Mouse (Mus musculus): Measurements from ENCODE around the gene Olah. TPM values are rescaled to one million over a fixed set of nuclear protein-coding genes. Genes with fewer than 3 reads are reported as not detected.

Olah gene
- polyA plus RNA-seq, 1 experiment, result 0.68 TPM

- no peak overlapping the region for H3K27ac ChIP-seq (ENCODE audit: control insufficient read depth, insufficient read depth, low read depth, low read length)
- TF ChIP-seq CTCF (IDR thresholded peaks at IDR 0.05; ENCODE audit: control insufficient read depth, insufficient read depth, insufficient replicate concordance, low read depth, low read length) (no peak), POLR2A (IDR thresholded peaks at IDR 0.05; ENCODE audit: control insufficient read depth, low read depth, low read length) (no peak)
- H3K27me3 ChIP-seq (ENCODE audit: control insufficient read depth, insufficient read depth, low read length), result no peaks in the 10 kb centered on the region
- no peaks in the 10 kb centered on the region for H3K4me1 ChIP-seq (ENCODE audit: control insufficient read depth, insufficient read depth, low read length)
- no peaks in the 10 kb centered on the region for H3K36me3 ChIP-seq (ENCODE audit: control insufficient read depth, insufficient read depth, low read length)
- H3K4me3 ChIP-seq (ENCODE audit: control insufficient read depth, low read depth, low read length), result no peak overlapping the region
These were observed 41.2 kb downstream of the Olah start for GRCm38 (mm10) chr2:3355793-3356192.

DNA sequence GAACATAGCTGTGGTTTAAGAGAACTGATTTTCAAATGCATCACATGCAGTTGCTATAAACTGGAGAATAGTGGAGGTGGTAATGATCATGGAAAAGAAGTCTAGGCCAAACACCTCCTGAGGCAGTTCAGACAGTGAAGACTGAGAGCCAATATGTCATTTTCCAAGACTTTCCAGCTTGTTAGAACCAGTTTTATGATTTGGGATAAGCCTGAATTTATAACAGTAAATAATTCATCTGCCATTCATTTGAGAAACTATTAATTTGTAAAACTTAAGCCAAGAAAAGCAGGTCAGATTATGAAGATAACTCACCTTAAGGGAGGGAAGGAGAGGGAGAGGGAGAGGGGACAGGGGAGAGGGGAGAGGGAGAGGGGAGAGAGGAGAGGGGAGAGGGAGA, 43.9 kb downstream of the Olah start:
- Histone ChIP-seq H3K27me3 (ENCODE audit: control insufficient read depth, insufficient read depth, low read length) (no peaks in the 10 kb centered on the region), H3K4me3 (ENCODE audit: control insufficient read depth, low read depth, low read length) (no peak overlapping the region), H3K36me3 (ENCODE audit: control insufficient read depth, insufficient read depth, low read length) (no peaks in the 10 kb centered on the region), H3K4me1 (ENCODE audit: control insufficient read depth, insufficient read depth, low read length) (no peaks in the 10 kb centered on the region), H3K27ac (ENCODE audit: control insufficient read depth, insufficient read depth, low read depth, low read length) (no peak overlapping the region)
- TF ChIP-seq CTCF (IDR thresholded peaks at IDR 0.05; ENCODE audit: control insufficient read depth, insufficient read depth, insufficient replicate concordance, low read depth, low read length) (no peak), POLR2A (IDR thresholded peaks at IDR 0.05; ENCODE audit: control insufficient read depth, low read depth, low read length) (no peak)

DNA sequence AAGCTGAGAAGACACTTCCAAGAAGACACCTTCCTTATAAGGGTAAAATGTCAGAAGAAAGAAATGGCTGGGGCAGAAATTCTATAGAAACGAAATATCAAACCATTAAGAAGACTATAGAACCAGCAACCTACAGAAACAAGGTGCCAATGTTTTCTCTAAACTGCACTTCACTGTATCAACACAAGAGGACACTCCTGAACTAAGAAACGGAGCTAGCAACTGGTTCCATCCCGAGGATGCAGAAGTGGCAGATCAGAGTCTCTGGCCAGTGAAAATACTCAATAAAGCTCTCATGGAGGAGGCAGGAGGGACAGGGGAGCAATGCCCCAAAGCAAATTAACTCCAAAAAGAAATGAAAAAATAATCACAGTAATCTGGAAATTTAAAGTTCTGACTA, 48.1 kb downstream of the Olah start:
- TF ChIP-seq CTCF (IDR thresholded peaks at IDR 0.05; ENCODE audit: control insufficient read depth, insufficient read depth, insufficient replicate concordance, low read depth, low read length), result no peak; the same call in 1 of the 2 replicates
- TF ChIP-seq POLR2A (IDR thresholded peaks at IDR 0.05; ENCODE audit: control insufficient read depth, low read depth, low read length), result no peak
- no peaks in the 10 kb centered on the region for H3K4me1 ChIP-seq (ENCODE audit: control insufficient read depth, insufficient read depth, low read length)
- H3K27ac ChIP-seq (ENCODE audit: control insufficient read depth, insufficient read depth, low read depth, low read length), result no peak overlapping the region
- H3K4me3 ChIP-seq (ENCODE audit: control insufficient read depth, low read depth, low read length), result no peak overlapping the region
- H3K36me3 ChIP-seq (ENCODE audit: control insufficient read depth, insufficient read depth, low read length), result no peaks in the 10 kb centered on the region
- H3K27me3 ChIP-seq (ENCODE audit: control insufficient read depth, insufficient read depth, low read length), result no peaks in the 10 kb centered on the region

GRCm38 (mm10) chr2:3348422-3348821, 48.6 kb downstream of the Olah start:
- no peak overlapping the region for H3K27ac ChIP-seq (ENCODE audit: control insufficient read depth, insufficient read depth, low read depth, low read length)
- no peaks in the 10 kb centered on the region for H3K4me1 ChIP-seq (ENCODE audit: control insufficient read depth, insufficient read depth, low read length)
- TF ChIP-seq POLR2A (IDR thresholded peaks at IDR 0.05; ENCODE audit: control insufficient read depth, low read depth, low read length), result no peak
- TF ChIP-seq CTCF (IDR thresholded peaks at IDR 0.05; ENCODE audit: control insufficient read depth, insufficient read depth, insufficient replicate concordance, low read depth, low read length), result no peak
- no peaks in the 10 kb centered on the region for H3K27me3 ChIP-seq (ENCODE audit: control insufficient read depth, insufficient read depth, low read length)
- no peaks in the 10 kb centered on the region for H3K36me3 ChIP-seq (ENCODE audit: control insufficient read depth, insufficient read depth, low read length)
- no peak overlapping the region for H3K4me3 ChIP-seq (ENCODE audit: control insufficient read depth, low read depth, low read length)

DNA sequence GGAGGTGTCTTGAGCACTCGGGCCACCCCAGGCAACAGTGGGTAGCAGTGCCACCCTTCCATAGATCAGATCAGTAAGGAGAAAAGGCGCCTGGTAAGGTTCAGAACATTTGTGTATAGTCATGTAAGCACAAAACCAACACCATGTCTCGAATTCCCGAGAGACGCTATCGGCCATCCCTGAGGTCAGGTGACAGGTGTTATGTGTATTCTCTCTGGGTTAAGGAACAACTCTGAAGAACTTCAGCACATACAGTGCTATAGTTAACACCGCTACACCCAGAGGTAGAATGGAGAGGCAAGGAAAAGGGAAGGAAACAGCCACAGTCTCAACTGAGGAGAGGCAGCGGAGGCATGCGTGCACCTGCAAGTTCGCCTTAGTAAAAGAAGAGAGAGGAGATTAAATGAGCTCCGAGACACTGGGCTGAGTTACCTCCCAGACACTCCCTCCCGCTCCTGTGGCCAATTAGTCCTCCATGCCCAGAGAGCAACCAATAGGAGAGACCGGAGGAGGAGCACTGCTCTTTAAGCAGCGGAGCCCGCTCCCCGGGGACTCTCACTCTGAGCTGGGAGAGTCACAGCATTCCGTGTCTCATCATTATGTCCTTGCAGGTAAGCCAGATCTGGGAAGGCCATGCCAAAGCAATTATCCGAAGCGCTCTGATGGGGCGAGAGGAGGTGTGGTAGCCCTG, 61.3 kb downstream of the Olah start, which contains the start of gene Acbd7:
Acbd7 (plus strand) TSS at position 558 of the 691 bp plus-strand sequence.
- Histone ChIP-seq H3K27me3 (ENCODE audit: control insufficient read depth, insufficient read depth, low read length) (no peaks in the 10 kb centered on the region), H3K27ac (ENCODE audit: control insufficient read depth, insufficient read depth, low read depth, low read length) (no peak within 1 kb of the TSS), H3K4me1 (ENCODE audit: control insufficient read depth, insufficient read depth, low read length) (no peaks in the 10 kb centered on the region; the same call in none of the 2 replicates), H3K36me3 (ENCODE audit: control insufficient read depth, insufficient read depth, low read length) (no peaks in the 10 kb centered on the region), H3K4me3 (ENCODE audit: control insufficient read depth, low read depth, low read length) (peak within 1 kb of the TSS; percentile 41)
- TF ChIP-seq POLR2A (IDR thresholded peaks at IDR 0.05; ENCODE audit: control insufficient read depth, low read depth, low read length) (no peak), CTCF (IDR thresholded peaks at IDR 0.05; ENCODE audit: control insufficient read depth, insufficient read depth, insufficient replicate concordance, low read depth, low read length) (no peak)

DNA sequence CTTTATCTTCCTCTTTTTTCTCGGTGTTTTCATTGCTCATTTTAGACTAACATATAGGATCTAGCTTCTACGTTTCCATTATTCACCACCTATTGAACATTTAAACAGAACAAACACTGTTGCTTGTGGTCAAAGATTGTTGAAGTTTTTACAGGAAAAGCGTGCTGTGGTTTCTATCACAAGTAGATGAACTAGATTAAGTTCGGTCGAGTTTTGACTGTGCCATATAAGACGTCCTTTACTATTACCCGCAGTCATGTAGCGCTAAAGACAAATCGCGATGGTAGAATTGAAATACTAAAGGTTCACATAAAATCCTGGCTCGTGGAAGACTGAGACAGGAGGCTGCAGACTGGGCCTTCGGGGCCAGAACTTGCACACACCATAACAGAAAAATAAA, 63.2 kb downstream of the Olah start:
- Histone ChIP-seq H3K36me3 (ENCODE audit: control insufficient read depth, insufficient read depth, low read length) (peaks cover 2% of the 10 kb centered on the region; the same call in 1 of the 2 replicates), H3K4me1 (ENCODE audit: control insufficient read depth, insufficient read depth, low read length) (no peaks in the 10 kb centered on the region; the same call in 1 of the 2 replicates), H3K27me3 (ENCODE audit: control insufficient read depth, insufficient read depth, low read length) (no peaks in the 10 kb centered on the region), H3K27ac (ENCODE audit: control insufficient read depth, insufficient read depth, low read depth, low read length) (no peak overlapping the region), H3K4me3 (ENCODE audit: control insufficient read depth, low read depth, low read length) (no peak overlapping the region)
- TF ChIP-seq POLR2A (IDR thresholded peaks at IDR 0.05; ENCODE audit: control insufficient read depth, low read depth, low read length), result no peak
- no peak for TF ChIP-seq CTCF (IDR thresholded peaks at IDR 0.05; ENCODE audit: control insufficient read depth, insufficient read depth, insufficient replicate concordance, low read depth, low read length)

DNA sequence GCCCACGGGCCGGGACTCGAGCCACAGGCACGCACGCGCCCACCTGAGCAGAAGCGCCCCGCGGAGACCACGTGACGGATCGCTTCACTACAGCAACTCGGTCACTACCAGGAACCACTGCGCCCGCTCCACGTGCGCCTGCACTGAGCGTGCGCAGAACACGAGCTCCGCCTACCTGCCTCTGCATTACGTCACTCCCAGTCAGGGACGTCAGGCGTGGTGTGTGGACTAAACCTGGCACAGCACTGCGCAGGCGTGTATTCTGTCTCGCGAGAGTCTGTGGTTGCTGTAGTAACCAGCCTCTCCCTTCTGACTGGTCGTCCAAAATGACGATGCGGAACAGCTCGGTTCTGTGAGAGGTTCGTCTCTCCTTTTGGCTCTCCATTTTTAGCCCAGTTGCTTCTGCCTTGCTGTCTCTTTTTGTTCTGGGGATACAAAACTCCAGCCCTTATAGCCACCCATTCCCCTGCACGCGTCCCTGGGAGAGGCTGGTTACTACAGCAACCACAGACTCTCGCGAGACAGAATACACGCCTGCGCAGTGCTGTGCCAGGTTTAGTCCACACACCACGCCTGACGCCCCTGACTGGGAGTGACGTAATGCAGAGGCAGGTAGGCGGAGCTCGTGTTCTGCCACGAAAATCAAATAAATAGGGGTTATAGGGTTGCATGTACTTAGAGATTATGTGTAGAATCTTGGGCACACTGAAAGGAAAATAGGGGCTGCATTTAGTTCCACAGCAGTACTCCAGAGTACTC, 64.3 kb downstream of the Olah start, which contains the start of gene Rpp38:
Rpp38 (minus strand) TSS at position 160 of the 759 bp plus-strand sequence.
- Histone ChIP-seq H3K4me1 (ENCODE audit: control insufficient read depth, insufficient read depth, low read length) (no peaks in the 10 kb centered on the region; the same call in 1 of the 2 replicates), H3K4me3 (ENCODE audit: control insufficient read depth, low read depth, low read length) (peak within 1 kb of the TSS; percentile 88), H3K27me3 (ENCODE audit: control insufficient read depth, insufficient read depth, low read length) (no peaks in the 10 kb centered on the region), H3K36me3 (ENCODE audit: control insufficient read depth, insufficient read depth, low read length) (peaks cover 2% of the 10 kb centered on the region; the same call in 1 of the 2 replicates), H3K27ac (ENCODE audit: control insufficient read depth, insufficient read depth, low read depth, low read length) (peak within 1 kb of the TSS; percentile 86)
- peak; percentile 58; the same call in 1 of the 2 replicates for TF ChIP-seq POLR2A (IDR thresholded peaks at IDR 0.05; ENCODE audit: control insufficient read depth, low read depth, low read length)
- no peak for TF ChIP-seq CTCF (IDR thresholded peaks at IDR 0.05; ENCODE audit: control insufficient read depth, insufficient read depth, insufficient replicate concordance, low read depth, low read length)

All from testis, adult 2 months (tissue).